Mouse (Mus musculus): ENCODE measurements at regions not wholly inside any gene's neighbourhood (a gene's known extent, or its start where the extent isn't known, plus 50 kb on each side); places are given as distances from the start of the nearest gene placed in this dataset.

DNA sequence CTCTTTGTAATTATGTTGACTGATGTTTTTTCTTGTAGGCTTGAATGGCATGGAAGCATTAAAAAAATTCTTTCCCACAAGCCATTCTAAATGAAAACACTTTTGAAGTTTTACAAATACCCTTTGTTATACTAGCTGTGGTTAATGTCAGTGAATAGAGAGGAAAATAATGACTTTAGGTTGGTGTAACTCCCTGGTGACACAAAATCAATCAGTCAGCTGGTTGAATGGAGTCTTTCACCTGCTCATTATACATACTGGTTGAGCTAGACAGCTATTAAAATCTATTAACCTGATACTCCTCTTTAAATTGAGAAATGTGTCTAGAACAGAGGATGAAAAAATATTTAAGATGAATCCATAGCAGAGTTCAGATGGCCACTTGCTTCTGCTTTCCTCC, 1202.3 kb downstream of the Cdh8 start:
- no peak for TF ChIP-seq CTCF (IDR thresholded peaks at IDR 0.05; ENCODE audit: low read depth)
- no peak overlapping the region for H3K27ac ChIP-seq (ENCODE audit: low read depth, low read length)
- ATAC-seq: no peak
- H3K4me2 ChIP-seq (replicated peaks; ENCODE audit: low read depth): no peak overlapping the region
- no peaks in the 10 kb centered on the region for H3K36me3 ChIP-seq (ENCODE audit: control insufficient read depth, insufficient read depth)
- no peak overlapping the region for H3K4me3 ChIP-seq (ENCODE audit: low read depth, low read length)
- no peaks in the 10 kb centered on the region for H3K9me3 ChIP-seq (ENCODE audit: control insufficient read depth)
- no peaks in the 10 kb centered on the region for H3K27me3 ChIP-seq (replicated peaks; ENCODE audit: control insufficient read depth, insufficient read depth, low read length)
- H3K4me1 ChIP-seq (replicated peaks; ENCODE audit: control insufficient read depth, insufficient read depth, low read length): no peaks in the 10 kb centered on the region
- no peak overlapping the region for H3K9ac ChIP-seq (ENCODE audit: low read depth, low read length)

All from intestine, postnatal 0 days (tissue).